Mouse (Mus musculus) urinary bladder, postnatal 14 days (tissue): Measurements from ENCODE around the gene Ncoa5.

Experiments used
- DNase-seq: peaks from one replicate; pipeline ENCODE4 v3.0.0; 2021; ENCODE audit warnings: low spot score

Gene Ncoa5

DNA sequence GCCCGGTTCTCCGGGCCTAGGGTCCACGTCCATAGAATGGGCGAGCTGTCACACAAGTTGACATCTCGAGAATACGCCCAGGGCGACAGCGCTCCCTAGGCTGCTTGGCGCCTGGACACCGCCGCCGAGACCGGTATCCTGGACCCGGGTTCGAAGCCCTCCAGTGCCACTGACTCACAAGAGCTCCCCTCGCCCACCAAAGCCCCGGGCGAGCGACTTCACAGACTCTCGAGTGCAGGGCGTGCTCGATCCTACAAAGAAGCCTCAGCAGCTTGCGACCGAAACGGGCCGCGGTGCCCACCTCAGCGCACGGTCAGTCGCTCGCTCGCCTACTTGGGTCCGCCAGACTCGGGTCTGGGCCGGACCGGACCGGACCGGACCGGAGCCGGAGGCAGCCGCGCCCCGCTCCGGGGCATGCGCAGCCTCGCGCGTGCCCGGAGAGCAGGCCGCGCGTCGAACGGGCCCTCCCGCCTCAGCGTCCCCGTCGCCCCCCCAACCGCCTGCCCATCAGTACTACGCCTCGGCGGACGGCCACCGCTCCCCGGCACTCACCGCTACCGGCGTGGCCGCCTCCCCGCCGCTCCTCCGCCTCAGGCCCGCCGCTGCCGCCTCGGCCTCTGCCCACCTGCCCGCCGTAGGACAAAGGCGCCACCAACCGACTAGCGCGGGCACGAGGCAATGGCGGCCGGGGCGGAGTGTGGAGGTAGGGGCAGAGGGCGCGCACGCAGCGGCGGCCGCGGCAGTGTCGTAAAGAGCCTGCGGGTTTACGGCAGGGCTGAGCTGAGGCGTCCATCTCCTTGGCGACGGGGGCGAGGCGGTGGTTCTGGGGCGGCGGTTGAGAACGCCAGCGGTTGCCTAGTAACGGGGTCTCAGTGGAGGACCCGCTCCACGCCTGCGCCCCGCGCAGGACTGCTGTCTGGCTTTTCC, at the start of gene Ncoa5:
TSS of gene Ncoa5 (minus strand) at position 737 of the 927 bp plus-strand sequence.
- DNase-seq: peak; percentile 98

DNA sequence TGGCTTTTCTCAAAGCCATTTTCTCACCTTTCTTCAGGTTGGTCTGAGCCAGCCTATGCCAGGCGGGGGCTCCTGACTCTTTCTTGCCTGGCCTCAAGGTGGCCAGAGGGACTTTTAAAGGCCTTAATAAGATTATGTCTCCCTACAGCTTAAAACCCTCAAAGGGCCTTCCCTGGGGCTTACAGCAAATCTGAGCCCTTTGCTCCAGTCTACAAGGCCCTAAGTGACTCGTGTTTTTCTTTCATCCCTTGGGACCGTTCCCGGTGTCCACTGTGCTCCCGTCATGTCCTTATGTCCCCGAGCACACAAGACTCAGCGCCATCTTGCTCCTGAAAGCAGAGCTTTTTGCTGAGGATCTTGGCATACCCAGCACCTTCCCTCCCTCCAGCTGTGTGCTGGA, 46.6 kb upstream of the Ncoa5 start:
- no peak for DNase-seq

DNA sequence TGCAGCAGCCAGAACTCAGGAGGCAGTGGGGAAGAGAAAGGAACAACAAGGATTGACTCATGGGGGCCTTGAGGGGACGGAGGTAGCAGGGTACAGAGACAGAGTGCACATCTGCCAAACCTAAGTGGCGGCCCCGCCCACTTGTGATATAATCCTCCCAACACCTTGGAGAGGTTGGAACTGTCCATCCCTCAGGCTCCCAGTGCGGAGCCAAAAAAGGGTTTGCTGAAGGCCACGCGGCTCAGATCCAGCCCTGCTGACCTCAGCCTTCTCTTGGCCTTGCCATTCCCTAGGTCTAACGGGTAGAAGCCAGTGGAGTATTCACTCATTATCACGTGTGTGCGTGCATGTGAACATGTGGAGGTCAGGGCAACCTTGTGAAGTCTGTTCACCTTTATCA, 46.0 kb upstream of the Ncoa5 start:
- no peak for DNase-seq

DNA sequence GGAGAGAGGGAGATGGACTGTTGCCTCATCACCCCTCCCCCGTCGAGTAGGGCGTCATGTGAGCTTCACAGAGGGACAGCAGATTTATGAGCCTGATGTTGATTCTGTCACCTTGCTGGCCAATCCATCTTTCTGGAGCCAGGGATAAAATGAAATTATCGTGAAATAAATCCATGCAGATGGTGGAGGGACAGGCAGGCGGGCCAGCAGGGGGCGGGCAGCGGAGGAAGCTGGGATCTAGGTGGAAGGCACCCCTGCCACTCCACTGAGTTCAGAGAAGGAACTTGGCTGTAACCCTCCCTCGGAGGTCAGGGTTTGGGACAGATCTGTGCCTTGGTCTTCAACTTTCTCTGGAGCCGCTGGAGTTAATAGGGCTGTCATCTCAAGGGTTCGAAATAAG, 43.9 kb upstream of the Ncoa5 start:
- DNase-seq: no peak

DNA sequence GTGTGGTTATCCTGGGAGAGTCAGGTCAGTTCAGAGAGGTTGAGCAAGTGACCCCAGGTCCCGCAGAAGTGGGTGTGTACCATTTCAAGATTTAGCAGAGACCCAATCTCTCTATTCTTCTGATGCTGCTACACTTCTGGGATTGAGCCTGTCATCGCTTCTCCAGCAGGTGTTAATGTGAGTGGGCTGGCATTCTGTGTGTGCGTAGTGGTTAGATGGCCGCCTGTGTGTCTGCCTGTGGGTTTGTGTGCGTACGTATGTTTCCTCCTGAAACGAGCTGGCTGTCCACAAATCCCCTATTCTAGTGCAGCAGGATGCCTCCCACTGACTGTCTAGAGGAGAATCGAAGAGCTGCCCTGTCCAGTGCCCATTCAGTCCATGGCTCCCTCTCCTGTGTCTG, 43.4 kb upstream of the Ncoa5 start:
- no peak for DNase-seq

DNA sequence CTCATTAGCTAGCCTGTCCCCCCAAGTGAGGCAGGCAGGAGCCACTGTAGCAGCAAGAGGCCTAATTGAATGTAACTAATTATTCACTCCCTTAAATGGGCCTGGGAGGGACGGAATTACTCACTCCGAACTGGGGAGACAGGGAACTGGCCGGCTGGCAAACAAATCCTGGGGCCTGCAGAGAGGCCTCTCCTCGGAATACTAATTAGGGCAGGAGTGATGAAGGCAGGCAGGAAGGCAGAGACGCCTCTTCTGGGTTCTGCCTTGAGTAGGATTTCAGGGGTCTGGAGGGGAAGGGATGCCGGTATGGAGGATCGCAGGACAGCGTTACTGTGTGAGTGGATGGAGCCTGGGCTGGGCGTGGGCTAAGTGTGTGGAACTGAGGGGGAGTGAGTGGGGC, 42.4 kb upstream of the Ncoa5 start:
- DNase-seq: no peak

DNA sequence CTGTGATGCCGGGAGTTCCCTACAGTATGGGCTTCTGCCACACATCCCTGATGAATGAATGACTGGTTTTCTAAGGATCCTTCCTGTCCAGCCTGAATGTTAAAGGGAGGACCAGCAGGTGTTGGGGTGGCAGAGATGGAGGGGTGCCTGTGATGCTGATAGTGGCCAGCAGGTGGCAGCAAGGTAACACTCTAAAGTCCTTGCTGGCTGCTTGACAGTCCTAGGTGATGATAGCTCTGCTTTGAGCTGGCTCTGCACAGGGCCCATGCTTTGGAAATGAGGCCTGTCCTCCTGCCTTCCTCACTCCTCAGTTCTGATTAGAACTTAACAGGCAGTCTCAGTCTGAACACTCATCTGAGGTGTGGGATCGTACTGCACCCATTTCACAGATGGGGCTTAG, 40.3 kb upstream of the Ncoa5 start:
- peak; percentile 71 for DNase-seq

DNA sequence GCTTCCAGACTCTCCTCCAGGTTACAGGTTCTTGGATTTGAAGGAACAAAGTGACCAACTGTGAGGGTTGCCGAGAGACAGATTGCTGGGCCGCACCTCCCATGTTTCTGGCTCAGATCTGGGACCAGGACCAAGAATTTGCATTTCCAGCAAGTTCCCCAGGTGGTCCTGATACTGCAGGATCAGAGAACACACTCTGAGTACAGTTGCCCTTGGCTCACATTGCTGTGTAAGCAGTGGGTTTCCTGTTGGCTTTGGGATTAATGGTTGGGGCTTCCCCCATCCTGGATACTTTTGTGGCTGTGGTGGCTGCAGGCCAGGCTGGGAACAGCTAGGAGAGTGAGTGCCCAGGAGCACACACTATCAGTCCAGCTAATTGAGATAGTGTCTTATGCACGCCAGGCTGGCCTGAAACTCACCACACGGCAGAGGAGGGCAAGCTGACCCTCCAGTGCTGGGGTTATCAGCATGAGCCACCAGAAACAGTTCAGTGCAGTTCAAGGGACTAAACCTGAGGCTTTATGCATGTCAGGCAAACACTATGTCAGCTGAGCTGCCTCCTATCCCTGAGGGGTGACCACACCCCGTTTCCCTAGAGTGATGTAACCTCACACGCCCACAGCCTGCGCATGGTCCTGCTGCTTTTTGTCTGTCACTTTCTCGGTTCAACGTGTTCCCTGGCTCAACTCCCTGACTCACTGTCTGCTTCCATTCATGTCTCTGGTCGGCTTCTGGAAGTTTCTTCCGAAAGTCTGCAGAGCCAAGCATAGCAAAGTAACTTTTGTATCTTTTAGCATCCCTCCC, 39.6 kb upstream of the Ncoa5 start:
- peak; percentile 18 for DNase-seq

DNA sequence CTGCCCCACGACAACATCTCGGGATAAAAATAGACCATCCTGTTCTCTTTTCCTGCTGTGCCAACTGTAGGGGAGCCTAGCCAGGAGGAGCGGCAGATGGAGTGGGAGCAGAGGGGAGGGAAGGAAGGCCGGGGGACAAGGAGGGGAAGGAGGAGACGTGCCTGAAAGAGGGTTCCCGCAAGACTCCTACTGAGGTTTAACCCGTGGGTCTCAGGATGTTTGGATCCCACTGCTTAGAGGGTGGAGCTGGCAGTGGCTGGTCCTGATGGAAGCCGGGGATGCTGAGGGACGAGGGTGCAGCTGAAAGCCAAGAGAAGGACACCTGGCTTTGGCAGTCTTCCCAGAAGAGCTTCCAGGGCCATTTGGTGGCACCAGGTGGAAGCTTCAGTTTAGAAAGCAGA, 38.7 kb upstream of the Ncoa5 start:
- no peak for DNase-seq

DNA sequence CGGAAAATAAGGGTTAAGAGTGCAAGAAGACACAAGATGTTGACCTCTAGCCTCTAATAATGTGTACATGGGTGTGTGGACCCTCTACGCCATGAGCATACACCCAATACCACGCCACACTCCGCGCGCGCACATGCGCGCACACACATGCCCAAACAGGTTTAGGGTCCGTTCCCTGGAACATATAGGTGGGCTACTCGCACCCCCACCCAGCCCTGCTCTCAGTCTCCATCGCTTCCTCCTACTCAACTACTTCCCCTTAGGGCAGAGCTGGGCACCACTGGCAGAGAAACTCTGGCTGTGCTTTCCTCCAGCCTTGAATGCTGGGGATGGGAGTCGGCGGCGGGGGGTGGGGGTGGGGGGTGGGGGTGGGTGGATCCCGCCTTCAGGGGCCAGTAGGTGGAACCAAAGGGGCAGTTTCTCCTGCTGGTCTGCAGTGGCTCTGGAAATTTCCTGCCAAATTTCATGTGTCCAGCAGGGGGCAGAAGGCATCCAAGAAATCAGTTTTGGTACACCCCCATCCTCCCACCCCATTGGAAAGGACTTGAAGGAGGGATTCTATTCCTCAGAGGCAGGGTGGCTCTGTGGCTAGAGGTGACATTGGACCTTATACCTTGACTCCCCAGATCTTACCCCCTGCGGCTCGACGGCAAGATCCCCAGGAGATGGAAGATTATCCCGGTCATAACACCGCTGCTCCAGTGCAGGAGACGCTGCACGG, 35.6 kb upstream of the Ncoa5 start:
- peak; percentile 47 for DNase-seq

DNA sequence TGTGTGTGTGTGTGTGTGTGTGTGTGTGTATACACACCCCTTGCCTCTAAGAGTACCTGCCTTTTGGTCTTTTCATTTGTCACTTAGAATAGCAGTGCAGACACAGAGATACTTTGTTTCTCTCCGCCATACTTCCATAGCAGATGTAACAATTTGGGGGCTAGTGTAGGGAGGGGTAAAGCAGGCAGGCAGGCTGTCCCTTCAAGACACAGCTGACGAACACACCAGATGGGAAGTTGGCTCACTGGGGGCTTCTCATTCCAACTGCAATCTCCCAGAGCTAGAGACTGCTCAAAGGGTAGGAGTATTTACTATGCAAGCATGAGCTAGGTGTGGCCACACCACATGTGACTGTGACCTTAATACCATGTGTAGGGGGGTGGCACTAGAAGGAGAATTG, 34.1 kb upstream of the Ncoa5 start:
- DNase-seq: no peak

DNA sequence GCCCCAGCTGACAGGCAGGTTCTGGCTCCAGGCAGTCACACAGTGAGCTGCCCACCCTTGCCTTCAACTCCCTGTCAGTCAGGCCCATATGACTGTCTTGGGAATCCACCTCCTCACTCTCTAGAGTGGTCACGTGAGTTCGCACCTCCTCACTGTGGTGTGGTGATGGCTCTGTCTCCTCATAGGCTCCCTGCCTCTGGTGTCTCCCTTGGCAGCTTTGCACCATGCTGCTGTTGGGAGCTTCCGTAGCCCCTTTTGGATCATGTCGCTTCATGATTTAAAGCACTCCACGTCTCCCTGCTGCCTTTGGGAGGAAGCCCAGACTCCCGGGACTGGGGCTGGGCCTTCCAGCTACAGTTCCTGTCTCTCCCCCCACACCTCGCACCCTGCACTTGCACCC, 29.8 kb upstream of the Ncoa5 start:
- DNase-seq: no peak

DNA sequence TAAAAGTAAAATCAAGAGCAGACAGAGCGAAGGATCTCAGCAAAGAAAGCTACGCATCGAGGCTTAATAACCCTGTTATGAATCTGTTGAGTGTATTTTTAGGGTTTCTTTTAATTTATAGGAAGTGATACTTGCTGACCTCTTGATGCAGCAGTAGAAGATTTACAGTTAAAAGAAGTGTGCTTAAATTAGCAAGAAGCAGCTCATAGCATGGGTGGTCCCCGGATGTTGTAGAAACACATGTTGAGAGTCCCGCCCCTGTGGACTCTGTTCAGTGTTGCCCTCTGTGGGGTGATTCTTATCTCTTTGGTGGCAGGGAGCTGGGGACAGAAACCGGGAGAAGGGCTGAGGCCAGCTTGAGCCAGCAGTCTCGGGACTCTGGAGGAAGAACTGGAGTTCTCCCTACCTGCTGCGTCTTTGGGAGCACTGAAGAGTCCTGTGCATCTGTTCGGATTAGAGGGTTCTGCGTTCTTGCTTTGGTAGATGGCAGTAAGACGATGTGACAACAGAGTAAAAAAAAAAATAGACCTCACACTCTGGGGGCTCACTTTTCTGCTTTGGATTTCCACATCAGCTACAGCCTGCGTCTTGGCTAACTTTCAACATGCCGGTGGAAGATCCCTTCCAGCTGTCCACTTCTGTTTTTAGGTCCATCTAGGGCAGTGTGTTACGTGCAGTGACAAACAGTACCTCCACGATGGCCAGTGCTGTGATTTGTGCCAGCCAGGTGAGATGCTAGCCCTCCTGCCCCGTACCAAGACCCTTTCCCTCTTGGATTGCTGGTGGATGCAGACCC, 27.2 kb upstream of the Ncoa5 start:
- peak; percentile 27 for DNase-seq

DNA sequence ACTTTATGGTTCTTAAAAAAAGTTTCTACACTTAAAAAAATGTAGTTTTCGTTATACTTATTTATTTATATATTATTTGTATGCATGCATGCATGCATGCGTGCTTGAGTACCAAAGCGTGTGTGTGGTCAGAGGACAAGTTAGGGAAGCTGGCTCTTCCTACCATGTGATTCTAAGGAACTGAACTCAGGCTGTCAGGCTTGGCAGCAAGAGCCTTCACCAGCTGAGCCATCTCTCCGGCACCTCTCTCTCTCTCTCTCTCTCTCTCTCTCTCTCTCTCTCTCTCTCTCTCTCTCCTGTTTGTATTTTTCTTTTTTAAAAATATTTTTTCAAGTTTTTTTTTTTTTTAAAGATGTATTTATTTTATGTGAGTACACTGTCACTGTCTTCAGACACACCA, 25.3 kb upstream of the Ncoa5 start:
- no peak for DNase-seq

DNA sequence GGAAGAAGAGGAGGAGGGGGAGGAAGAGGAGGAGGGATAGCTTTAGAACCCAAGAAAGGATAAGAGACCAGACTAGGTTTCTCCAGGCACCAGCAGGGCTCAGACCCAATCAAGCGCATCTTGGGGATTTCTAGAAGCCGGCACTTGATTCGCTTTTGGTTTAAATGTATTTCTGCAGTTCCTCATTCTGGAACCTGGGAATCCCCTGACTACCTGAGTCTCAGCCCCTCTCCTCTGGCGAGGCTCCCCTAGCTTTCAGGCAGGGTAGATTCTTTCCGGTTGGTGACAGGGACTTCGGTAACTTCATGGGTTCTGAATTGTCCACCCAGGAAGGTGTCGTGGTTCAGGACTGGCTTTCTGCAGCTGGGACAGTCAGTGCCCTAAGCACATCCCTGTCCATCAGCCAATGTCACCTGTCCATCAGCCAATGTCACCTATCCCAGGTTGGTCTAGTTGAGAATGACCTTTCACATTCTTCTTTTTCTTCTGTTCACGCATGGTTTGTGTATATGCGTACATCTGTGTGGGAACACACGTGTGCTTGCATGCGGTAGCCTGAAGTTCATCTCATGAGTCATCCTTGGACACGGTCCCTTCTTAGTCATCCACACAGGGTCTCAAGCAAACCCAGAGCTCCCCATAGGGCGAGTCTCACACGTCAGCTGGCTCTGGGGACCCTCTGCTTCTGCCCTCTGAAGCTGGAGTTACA, 21.9 kb upstream of the Ncoa5 start:
- no peak for DNase-seq

DNA sequence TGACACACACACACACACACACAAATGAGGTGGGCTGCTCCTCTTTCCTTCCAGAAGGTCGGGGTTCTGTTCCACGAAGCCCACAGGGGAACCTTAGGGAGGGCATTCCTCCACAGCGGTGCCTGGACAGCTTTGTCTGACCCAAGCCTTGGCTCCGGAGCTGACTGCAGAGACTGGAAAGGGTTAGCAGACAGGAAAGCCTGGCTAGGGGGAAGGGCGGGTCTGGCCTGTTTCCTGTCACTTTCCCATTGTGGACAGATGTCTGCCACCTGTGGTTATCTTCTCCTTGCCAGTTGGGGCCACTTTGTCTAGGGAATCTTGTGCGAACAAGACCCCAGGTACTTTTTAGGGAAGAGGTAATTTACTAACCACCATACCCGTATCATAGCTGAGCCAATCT, 21.2 kb upstream of the Ncoa5 start:
- no peak for DNase-seq

DNA sequence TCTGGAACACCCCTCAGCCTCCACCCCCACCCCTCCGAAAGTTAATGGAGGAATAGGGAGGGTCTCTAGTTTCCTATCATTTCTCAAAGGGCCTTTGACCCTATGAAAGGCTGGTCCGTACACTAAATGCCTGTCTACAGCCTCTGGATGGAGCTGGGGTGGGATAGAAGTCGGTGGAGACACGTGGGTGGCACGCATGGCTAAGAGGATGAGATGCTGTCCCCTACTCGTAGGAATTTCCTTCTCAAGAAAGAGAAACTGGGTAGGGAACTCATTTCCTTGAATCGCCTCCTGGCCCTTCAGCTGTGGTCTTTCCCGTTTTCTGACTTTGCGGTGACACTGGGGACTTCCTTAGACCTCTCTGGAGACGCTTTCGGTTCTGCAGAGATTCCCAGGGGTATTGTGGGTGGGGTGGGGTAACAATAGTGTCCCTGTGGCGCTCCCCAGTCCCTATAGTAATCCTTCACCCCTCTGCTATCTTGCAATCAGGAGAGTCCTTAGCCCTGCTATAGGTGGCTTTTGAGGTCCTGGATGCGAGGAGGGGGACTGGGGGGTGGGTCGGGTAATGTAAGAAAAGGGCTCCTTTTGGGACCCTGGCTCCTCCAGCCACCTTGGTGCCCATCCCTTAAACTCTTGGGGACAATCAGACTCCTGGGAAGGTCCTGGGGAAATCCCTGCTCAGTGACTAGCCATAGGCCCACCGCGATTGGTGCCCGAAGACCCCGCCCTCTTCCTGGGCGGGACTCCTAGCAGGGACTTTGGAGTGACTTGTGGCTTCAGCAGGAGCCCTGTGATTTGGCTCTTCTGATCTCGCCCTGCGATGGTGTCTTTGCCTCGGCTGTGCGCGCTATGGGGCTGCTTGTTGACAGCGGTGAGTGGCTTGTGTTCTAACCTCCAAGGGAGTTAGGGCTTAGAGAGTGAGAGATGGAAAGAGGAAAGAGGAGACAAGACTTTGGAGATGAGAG, 20.5 kb upstream of the Ncoa5 start, which contains the start of gene Cd40:
TSS of gene Cd40 (plus strand) at position 740 of the 965 bp plus-strand sequence.
- DNase-seq: peak; percentile 58

DNA sequence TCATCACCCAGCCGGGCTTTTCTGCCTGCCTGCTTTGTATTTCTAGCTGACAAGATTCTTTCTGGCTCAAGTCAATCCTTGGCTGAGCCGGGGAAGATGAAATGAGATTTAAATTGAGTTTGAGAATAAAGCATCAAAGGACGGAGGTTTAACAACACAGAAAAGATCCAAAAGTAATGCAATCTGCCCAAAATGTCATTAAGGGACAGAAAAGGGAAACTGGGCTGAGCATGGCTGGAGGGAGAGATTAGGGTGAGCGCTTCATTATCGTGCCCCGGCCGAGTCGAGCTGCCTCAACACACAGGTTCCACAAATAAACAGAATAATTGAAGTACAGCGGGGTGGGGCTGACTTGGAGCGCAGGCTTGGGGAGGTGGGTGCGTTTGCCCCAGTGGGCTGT, 16.9 kb upstream of the Ncoa5 start:
- DNase-seq: no peak

DNA sequence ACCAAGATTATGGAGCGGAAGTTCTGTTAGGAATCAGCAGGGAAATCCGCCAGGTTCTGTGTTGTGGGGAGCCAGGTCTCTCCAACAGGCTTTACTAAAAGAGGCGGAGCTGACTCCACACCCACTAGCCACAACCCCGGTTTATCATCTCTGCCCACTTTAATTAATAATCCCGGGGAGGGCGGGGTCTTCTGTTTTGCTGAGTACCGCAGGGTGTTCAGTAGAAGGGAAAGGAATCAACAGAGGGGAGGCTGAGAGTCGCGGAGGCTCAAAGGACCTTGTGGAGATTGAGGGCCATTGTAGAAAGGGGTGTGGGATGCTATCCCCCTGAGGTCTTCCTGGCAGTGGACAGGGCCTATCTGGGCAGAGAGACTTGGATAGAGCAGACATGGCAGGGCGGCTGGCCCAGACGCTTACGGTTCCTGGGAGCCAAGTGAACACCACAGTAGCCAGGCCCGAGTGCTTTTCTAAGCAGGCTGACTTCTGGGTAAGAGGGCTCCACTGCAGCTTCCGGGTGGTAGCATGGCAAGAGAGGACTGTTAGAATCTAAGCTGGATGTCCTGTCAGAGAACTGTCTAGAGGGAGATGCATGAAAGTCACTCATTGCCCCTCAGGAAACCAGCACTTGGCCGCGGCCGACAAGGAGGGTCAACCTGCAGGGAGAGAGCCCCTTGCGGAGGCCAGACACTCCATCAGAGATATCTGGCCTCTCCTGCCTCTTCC, 16.3 kb upstream of the Ncoa5 start:
- no peak for DNase-seq
